Mouse (Mus musculus) spleen, embryonic (tissue): Measurements from ENCODE around the gene 3110009E18Rik.

Experiments
- CTCF ChIA-PET: fragments of 350-600 bp; sonication (Branson Sonifier 250); formaldehyde crosslinking; loops from one replicate; lab custom pipeline; 2022; lab: Charles Lee

Gene 3110009E18Rik

DNA sequence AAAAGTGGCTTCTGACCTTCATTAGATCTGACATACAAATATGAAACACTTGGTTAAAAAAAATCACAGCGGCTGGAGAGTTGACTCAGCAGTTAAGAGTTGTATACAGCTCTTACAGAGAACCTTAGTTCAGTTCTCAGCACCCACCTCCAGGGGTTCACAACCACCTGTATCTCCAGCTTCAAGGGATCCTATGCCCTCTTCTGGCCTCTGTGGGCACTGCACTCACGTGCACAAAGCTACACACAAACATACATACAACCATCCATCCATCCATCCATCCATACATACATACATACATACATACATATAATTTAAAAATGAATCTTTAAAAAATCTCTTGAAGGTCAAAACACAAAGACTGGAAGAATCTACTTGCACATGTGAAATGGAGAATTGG, 69.3 kb downstream of the 3110009E18Rik start:
- CTCF ChIA-PET, result no interaction called here

GRCm38 (mm10) chr1:120190946-120191345, 70.0 kb downstream of the 3110009E18Rik start:
- CTCF ChIA-PET, result interaction anchor here (0.7 kb wide), 1 partner anchor 26 kb away, joined by 3 read pairs; no protein-coding TSS in a partner anchor

DNA sequence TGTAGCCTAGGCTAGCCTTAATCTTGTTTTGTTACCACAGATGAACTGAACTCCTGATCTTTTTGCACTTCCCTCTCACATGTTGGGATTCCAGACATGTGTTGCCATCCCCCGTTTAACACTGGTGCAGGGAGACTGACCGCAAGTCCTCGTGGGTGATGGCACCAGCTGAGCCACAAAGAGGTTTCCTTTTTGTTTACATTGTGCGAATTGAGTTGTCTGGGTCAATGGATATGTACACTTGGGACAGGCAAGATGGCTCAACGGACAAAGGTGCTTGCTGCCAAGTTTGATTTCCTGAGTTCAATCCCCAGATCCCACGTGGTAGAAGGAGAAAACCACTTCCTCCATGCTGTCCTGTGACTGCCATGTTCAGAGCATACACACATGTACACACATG, 71.3 kb downstream of the 3110009E18Rik start:
- CTCF ChIA-PET, result no interaction called here

DNA sequence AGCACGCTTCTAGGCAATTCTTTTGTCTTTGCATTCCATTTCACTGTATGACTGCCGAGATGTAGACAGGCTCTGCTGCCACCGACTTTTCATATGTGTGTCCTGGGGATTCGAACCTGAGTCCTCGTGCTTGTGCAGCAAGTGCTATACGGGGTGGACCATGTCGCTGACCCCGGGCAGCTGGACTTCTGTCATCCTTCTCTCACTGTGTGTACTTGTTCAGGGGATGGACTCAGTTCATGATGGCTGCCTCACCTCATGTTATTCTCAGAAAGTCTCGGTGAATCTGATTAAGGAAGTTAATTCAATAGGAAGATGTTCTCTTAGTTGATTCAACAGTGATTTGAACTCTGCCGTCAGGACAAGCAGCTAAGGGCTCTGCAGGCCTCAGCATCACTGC, 72.6 kb downstream of the 3110009E18Rik start:
- CTCF ChIA-PET, result no interaction called here

GRCm38 (mm10) chr1:120195947-120196346, 75.0 kb downstream of the 3110009E18Rik start:
- CTCF ChIA-PET, result no interaction called here

GRCm38 (mm10) chr1:120196724-120197123, 75.7 kb downstream of the 3110009E18Rik start:
- CTCF ChIA-PET, result interaction anchor here (0.9 kb wide), 1 partner anchor 13 kb away, joined by 4 read pairs; no protein-coding TSS in a partner anchor

GRCm38 (mm10) chr1:120197189-120197588, 76.2 kb downstream of the 3110009E18Rik start:
- CTCF ChIA-PET, result interaction anchor here (0.6 to 0.9 kb wide), 2 partner anchors 14 to 390 kb away, joined by 4 to 8 read pairs; no protein-coding TSS in a partner anchor

- CTCF ChIA-PET, result no interaction called here
These were observed 77.2 kb downstream of the 3110009E18Rik start for GRCm38 (mm10) chr1:120198151-120198550.

DNA sequence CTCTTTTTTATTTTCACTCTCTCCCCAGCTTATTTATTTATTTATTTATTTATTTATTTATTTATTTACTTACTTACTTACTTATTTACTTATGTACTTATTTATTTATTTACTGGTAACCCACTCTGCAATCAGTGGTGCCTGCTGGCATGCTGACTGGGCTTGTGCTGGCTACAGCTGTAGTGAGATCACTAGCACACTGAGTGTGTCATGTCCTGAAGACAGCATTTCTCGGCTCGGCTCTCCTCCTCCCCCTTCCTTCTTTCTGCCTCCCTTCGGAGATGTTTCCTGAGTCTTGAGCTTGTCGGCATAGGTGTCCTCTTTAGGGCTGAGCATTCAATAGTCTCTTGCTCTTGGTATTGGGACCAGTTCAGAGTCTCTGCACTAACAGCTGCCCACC, 78.0 kb downstream of the 3110009E18Rik start:
- CTCF ChIA-PET, result interaction anchor here (0.5 kb wide), 1 partner anchor 40 kb away, joined by 19 read pairs; no protein-coding TSS in a partner anchor

DNA sequence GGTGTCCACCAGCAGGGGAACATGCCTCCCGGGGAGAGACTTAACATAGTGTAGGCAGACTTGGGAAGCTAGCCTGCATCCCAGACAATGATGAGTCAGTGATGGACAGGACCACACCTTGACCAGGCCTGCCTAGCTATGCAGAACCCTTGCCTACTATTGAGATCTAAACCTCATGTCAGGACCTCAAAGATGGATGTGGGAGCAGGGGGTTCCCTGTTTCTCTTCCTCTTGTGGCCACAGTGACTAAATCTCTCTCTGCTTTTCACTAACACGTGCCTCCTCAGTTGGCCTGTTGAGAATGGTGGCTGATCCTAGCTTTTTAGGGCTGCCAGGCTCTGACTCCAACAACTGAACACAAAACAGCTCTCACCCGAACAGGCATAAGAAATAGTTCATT, 81.6 kb downstream of the 3110009E18Rik start:
- CTCF ChIA-PET, result no interaction called here

DNA sequence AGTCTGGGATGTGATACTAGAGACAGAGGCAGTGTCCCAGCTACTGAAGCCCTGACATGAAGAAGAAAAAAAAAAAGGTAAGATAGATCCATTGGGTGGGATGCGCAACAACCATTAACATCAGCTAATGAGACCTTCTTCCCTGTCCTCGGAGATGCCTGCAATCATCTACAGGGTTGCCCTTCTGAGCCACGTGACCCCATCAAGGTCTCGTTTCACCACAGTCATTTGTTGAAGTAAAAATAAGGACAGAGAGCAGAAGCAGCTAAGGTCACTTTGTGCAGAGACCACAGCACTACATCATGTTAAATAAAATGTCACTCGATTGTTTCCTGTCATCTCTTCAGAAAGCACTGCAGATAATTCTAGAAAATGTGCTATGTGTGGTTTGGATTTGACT, 82.8 kb downstream of the 3110009E18Rik start:
- CTCF ChIA-PET, result no interaction called here

GRCm38 (mm10) chr1:120204834-120205233, 83.8 kb downstream of the 3110009E18Rik start:
- CTCF ChIA-PET, result no interaction called here

DNA sequence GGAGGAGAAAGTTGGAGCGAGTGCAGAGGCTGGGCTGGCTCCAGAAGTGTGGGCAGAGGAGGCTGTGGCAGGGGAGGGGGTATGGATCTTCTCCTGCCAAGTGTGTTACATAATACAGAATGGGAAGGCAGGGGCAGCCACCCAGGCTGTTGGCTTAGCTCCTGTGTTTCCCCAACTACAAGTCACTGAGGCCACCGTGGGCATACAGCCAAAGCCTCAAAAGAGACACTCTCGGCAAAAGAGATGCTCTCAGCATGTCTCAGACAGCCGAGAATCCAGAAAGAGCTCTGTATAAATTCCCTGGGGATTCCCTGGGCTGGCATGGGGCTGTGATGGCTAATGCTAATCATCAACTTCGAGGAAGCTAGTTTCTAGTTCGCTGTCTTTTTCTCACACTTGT, 86.6 kb downstream of the 3110009E18Rik start:
- CTCF ChIA-PET, result no interaction called here

GRCm38 (mm10) chr1:120208502-120209230, 87.7 kb downstream of the 3110009E18Rik start:
- CTCF ChIA-PET, result no interaction called here

- CTCF ChIA-PET, result no interaction called here
These were observed 99.9 kb downstream of the 3110009E18Rik start for GRCm38 (mm10) chr1:120220841-120221240.

DNA sequence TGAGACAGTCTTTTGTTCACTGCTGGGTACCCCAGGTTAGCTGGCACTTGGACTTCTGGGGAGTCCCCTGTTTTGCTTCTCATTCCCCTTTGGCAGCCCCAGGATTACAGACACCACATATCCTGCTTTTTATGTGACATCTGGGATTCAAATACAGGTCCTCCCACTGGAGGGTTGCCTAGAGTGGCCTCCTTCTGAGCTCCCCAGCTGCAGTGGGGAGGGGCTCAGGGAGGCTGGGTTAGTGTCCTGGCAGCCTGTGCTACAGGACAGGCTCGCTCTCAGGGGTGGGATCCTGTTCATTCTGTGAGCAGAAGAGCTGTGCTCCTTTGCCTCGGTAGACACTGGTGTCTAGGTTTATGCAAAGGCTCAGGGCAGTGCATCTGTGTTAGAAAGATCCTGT, 100.3 kb downstream of the 3110009E18Rik start:
- CTCF ChIA-PET, result no interaction called here

DNA sequence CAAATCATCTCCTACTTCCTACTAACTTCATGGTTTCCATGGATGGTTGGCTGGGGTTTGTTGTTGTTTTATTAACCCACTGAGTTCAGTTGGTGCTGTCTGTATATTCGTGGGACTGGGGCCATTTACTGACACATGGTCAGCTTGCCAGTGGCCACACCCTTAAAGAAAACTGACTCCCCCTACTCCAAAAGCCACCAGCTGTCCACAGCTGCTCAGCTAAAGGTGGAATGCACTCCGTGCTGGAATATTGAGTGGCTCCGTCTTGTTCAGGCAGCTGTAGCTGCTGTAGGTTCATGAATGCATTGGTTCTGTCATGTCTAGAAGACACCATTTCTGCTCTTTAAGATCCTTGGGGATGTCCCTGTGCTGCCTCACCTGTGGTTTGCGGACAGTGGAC, 102.6 kb downstream of the 3110009E18Rik start:
- CTCF ChIA-PET, result no interaction called here

DNA sequence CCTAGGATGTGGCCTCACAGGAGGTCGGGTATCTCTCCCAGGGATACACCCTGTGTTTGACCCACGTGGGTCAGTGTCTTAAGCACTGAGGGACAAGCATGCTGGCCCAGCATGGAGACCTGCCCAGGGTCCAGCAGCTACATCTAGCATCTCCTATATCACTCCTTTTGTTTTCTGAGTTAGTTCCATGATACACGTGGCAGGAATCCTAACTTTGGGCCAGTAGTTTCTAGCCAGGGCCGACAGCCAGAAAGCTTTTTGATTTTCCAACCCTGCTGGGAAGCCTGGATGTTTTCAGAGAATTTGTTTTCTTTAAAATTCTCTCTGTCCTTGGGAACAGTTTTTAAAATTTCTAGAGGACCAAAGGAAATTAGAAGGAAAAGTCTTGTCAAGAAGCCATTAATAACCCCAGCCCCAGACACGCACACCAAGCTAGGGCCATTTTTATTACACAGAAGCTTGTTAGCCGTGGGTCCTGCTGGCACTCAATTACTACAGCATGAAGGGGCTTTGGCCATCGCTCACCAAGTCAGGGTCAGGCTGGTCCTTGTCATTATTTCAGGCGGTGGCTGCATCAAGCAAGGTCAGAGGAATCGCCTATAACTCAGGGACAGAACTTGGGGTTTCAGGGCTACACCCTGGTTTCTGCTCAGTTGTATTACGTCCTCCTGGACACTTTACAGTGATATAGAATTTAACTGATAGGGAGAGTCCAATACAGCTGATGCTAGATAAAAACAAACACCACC, 108.9 kb downstream of the 3110009E18Rik start:
- CTCF ChIA-PET, result interaction anchor here (0.6 to 0.7 kb wide), 2 partner anchors 15 to 87 kb away, joined by 3 to 5 read pairs; no protein-coding TSS in a partner anchor

GRCm38 (mm10) chr1:120231334-120231733, 110.3 kb downstream of the 3110009E18Rik start:
- CTCF ChIA-PET, result no interaction called here

GRCm38 (mm10) chr1:120232170-120232569, 111.2 kb downstream of the 3110009E18Rik start:
- CTCF ChIA-PET, result no interaction called here

DNA sequence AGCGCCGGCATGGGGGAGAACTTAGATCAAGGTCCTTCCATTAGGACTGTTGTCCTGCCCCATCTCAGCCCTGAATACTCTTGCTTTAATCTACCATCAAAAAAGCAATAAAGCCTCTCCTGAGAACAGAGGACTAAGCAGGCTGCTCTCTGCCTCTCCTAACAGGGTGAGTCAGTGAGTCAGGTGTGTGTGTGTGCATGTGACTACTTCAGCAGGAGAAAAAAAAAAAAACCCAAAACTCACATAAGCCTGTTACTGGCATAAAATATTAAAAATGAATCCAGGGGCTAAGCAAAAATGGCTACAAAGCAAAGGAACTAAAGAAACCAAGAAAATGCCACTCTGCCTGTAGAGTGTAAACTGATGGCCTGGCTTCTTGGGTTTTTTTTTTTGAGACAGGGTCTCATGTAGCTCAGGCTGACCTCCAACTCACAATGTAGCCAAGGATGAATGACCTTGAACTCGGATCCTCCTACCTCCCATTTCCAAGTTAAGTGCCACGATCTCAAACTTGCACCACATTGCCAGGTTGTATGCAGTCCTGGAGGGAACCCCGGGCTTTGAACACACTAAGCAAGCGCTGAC, 114.7 kb downstream of the 3110009E18Rik start:
- CTCF ChIA-PET, result no interaction called here

- CTCF ChIA-PET, result no interaction called here
These were observed 115.4 kb downstream of the 3110009E18Rik start for GRCm38 (mm10) chr1:120236424-120236823.
